Mouse (Mus musculus) liver, postnatal 0 days (tissue): Measurements from ENCODE around the gene Mxi1. TPM values are rescaled to one million over a fixed set of nuclear protein-coding genes. Genes with fewer than 3 reads are reported as not detected.
A peak's percentile ranks its signal among the peaks of the same experiment; 100 is the strongest.
"Not testable (repeated sequence)": the region's sequence is repeated elsewhere in the genome, so short reads cannot be mapped to it uniquely, and the experiment has no call there.

Experiments
- ATAC-seq: fragments of 200-750 bp; cut with Nextera tagmentation; 2 replicates; pipeline ENCODE4 v1.8.0; 2017; ENCODE audit warnings: mild to moderate bottlenecking, moderate library complexity
- DNase-seq: peaks from one replicate; pipeline ENCODE4 v3.0.0-alpha.2; 2016
- H3K27ac ChIP-seq: fragments of 300-500 bp; sonication (generic); 2 replicates; pipeline ENCODE4 v1.5.1; 2014; ENCODE audit warnings: antibody characterized with exemption, moderate library complexity, mild to moderate bottlenecking, low read depth
- H3K27me3 ChIP-seq: fragments of 300-500 bp; sonication (generic); 2 replicates; pipeline ENCODE4 v1.6.1; 2014; ENCODE audit warnings: low read length, control low read depth, mixed read lengths; ENCODE audit not compliant: insufficient read depth
- H3K36me3 ChIP-seq: fragments of 300-500 bp; sonication (generic); replicated peaks from 2 replicates; pipeline ENCODE4 v1.6.1; 2014; ENCODE audit warnings: mild to moderate bottlenecking, control low read depth, low read length, moderate library complexity, mixed read lengths; ENCODE audit not compliant: insufficient read depth
- H3K4me1 ChIP-seq: fragments of 300-500 bp; sonication (generic); 2 replicates; pipeline ENCODE4 v1.6.1; 2014; ENCODE audit warnings: antibody characterized with exemption, mild to moderate bottlenecking, control low read depth; ENCODE audit not compliant: insufficient read depth
- H3K4me2 ChIP-seq: fragments of 300-500 bp; sonication (generic); 2 replicates; pipeline ENCODE4 v1.6.1; 2014; ENCODE audit warnings: low read depth, mild to moderate bottlenecking, low read length, moderate library complexity, mixed read lengths
- H3K4me3 ChIP-seq: fragments of 300-500 bp; sonication (generic); 2 replicates; pipeline ENCODE4 v1.5.1; 2014; ENCODE audit warnings: low read depth, low read length
- H3K9ac ChIP-seq: fragments of 300-500 bp; sonication (generic); replicated peaks from 2 replicates; pipeline ENCODE4 v1.6.1; 2014; ENCODE audit warnings: mild to moderate bottlenecking, moderate library complexity
- H3K9me3 ChIP-seq: fragments of 300-500 bp; sonication (generic); 2 replicates; pipeline ENCODE4 v1.6.1; 2016; ENCODE audit warnings: mild to moderate bottlenecking, control low read depth, low read length, mixed read lengths
- CTCF ChIP-seq: sonication (generic); IDR thresholded peaks from 2 replicates; pipeline ENCODE4 v1.5.1; 2016; ENCODE audit warnings: antibody characterized with exemption, low read depth
- EP300 ChIP-seq: IDR thresholded peaks from 2 replicates; pipeline ENCODE4 v1.6.1; 2016; ENCODE audit warnings: antibody characterized with exemption, low read depth, mild to moderate bottlenecking
- WGBS: fragments of 180-500 bp; shearing (Covaris S2); extraction: QIAGEN DNeasy Blood & Tissue Kit; methylation state at CpG from one replicate; pipeline ENCODE4 v1.1.7; 2014; ENCODE audit not compliant: insufficient replicate concordance; 5-methylcytosine and 5-hydroxymethylcytosine counted together
- polyA plus RNA-seq: library from polyadenylated mRNA; unstranded; fragments of >200 nt; fragmentation: Nextera tagmentation; extraction: Ambion mirVana; gene quantifications from 2 replicates; pipeline ENCODE4 v1.2.1, GENCODE M21; 2015

Mxi1 gene
- polyA plus RNA-seq, 1 experiment from 2014 or later: 24.5 TPM

DNA sequence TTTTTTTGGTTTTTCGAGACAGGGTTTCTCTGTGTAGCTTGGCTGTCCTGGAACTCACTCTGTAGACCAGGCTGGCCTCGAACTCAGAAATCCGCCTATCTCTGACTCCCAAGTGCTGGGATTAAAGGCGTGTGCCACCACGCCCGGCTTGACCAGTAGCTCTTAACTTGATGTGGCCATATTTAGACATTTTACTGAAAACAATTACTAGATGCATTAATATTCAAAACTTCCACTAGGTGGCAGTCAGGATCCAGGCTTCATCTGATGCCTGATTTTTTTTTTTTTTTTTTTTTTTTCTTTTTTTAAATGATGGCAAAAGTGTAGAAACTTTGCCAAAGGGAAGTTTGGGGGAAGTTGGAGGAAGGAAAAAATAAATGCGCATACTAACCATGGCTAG, 84.2 kb downstream of the Mxi1 start:
- H3K27me3 ChIP-seq: no peaks in the 10 kb centered on the region
- H3K4me1 ChIP-seq: peaks cover 22% of the 10 kb centered on the region
- peak; percentile 77 for TF ChIP-seq CTCF
- no peak for TF ChIP-seq EP300
- H3K9me3 ChIP-seq: no peaks in the 10 kb centered on the region
- H3K36me3 ChIP-seq: no peaks in the 10 kb centered on the region
- H3K27ac ChIP-seq: no peak overlapping the region
- 12% methylated on average over 7 of the region's 7 CpGs for WGBS
- no peak overlapping the region for H3K4me3 ChIP-seq
- DNase-seq: no peak
- H3K4me2 ChIP-seq: no peak overlapping the region
- H3K9ac ChIP-seq: no peak overlapping the region
- ATAC-seq: no peak

DNA sequence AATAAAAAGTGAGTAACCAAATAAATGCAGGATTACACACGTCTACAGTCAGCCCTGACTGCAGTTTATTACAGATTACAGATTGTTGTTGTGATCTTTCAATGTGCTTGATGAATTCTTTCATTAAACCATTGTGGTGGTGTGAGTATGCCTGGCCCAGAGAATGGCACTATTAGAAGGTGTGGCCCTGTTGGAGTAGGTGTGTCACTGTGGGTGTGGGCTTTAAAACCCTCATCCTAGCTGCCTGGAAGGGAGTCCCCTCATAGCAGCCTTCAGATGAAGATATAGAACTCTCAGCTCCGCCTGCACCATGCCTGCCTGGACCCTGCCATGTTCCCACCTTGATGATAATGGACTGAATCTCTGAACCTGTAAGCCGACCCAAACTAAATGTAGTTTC, 84.6 kb downstream of the Mxi1 start:
- H3K4me1 ChIP-seq: peaks cover 22% of the 10 kb centered on the region
- H3K27ac ChIP-seq, H3K9ac ChIP-seq, H3K36me3 ChIP-seq, H3K9me3 ChIP-seq, H3K4me3 ChIP-seq, H3K4me2 ChIP-seq, ATAC-seq, H3K27me3 ChIP-seq, DNase-seq: not testable (repeated sequence)
- WGBS: 65% methylated on average over 3 of the region's 3 CpGs

DNA sequence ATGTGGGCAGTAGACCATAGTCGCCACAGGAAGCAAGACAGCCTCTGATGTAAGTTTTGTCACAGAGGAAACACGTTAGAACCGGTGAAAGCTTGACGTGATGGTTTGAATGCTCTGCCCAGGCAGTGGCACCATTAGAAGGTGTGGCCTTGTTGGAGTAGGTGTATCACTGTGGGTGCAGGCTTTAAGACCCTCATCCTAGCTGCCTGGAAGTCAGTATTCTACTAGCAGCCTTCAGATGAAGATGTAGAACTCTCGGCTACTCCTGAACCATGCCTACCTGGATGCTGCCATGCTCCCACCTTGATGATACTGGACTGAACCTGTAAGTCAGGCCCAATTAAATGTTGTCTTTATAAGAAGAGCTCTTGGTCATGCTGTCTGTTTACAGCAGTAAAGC, 85.5 kb downstream of the Mxi1 start:
- not testable (repeated sequence) for H3K4me2 ChIP-seq, ATAC-seq, H3K36me3 ChIP-seq, H3K9ac ChIP-seq, H3K9me3 ChIP-seq, H3K27me3 ChIP-seq, DNase-seq, H3K27ac ChIP-seq, H3K4me3 ChIP-seq
- peaks cover 22% of the 10 kb centered on the region for H3K4me1 ChIP-seq
- WGBS: 48% methylated on average over 5 of the region's 5 CpGs

DNA sequence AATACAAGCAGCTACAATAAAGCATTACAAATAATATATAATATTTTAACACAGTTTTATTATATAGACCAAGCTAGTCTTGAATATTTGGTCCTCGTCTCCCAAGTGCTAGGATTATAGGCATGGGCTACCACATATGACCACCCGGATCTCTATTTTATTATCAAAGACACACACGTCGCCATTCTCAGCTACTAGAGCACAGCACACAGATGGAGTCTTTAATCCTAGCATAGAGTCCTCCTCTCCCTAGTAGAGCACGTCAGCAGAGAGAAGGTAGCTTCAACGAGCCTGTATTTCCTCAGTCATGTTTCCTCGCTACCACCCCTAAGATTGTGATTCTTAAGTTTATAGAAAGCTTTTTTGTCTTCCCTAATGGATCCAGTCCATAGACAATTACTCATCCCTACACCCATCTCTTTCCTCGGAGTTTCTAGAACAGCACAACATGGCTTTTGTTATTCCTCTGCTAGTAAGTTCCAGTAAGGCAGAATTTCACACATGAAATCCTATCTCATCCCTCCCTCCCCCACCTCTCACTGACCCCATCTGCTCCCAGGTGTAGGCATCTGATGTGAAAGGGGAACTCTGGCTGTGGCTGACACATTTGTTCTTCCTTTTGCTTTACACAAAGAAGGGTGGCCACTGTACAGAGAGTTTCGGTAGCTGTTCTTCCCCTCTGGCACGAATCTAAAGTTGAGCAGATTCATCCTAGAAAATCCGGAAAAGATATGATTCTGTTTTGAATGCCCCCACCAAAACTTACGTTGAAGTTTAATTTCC, 87.3 kb downstream of the Mxi1 start:
- Histone ChIP-seq H3K36me3 (no peaks in the 10 kb centered on the region), H3K9ac (no peak overlapping the region), H3K4me1 (peaks cover 12% of the 10 kb centered on the region), H3K27me3 (no peaks in the 10 kb centered on the region), H3K9me3 (no peaks in the 10 kb centered on the region), H3K27ac (no peak overlapping the region), H3K4me2 (no peak overlapping the region), H3K4me3 (no peak overlapping the region)
- DNase-seq (no peak), ATAC-seq (no peak)
- TF ChIP-seq CTCF (no peak), EP300 (no peak)
- WGBS: 73% methylated on average over 12 of the region's 12 CpGs

DNA sequence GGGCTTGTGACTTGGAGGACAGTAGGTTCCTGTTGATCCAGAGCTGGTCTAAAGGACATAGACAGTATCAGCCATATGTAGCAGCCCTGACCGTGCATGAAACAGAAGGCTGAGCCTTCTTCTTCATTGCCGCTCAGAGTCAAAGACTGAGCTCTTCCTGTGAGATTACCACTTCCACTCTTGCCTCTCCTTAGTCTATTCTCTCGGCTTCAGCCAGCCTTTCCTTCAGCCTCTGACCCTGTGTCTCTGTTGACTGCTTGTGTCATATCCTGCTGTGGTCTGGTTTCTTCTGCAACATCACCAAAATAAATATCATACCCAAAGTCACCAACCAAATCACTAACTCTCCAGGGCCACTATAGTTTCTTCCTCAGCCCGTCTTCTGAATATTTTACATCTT, 88.9 kb downstream of the Mxi1 start:
- Histone ChIP-seq H3K27ac (no peak overlapping the region), H3K9ac (no peak overlapping the region), H3K4me2 (no peak overlapping the region), H3K36me3 (no peaks in the 10 kb centered on the region), H3K4me3 (no peak overlapping the region), H3K4me1 (peaks cover 12% of the 10 kb centered on the region), H3K27me3 (no peaks in the 10 kb centered on the region), H3K9me3 (no peaks in the 10 kb centered on the region)
- TF ChIP-seq CTCF (no peak), EP300 (no peak)
- 39% methylated on average over 4 of the region's 4 CpGs for WGBS
- DNase-seq: no peak
- ATAC-seq: no peak

DNA sequence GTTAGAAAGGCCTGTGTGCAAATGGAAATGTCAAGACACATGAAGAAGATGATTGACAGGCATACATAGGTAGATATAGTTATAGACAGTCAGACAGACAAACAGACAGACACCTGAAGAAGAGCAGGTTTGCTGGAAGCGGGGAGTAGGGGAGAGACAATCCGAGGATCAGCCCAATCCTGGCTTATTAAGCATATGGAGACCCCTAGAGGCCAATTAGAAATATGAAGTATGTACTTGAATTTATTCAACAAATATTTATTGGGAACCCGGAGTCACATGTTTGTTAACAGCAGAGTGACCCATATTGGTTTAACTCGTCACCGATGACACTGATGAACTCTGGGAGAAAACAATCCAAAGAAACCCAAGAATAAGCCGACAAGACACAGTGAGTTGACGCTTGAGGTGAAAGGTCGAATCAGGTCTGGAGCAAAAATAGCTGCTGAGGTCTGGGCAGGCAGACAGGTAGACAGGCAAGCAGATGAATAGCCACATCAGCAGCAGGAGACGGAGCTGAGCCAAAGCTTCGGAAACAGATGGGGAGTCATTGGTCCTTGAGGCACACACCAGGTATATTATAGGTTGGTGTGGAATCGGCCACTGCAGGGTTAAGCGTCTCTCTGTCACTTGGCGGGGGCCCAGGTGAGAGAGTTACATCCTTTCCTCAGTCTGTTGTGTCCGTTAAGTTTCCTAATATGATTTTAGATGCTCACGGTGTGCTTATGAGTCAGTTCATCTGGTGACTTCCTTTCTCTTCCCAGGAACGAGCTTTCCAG, 90.2 kb downstream of the Mxi1 start:
- TF ChIP-seq EP300: no peak
- TF ChIP-seq CTCF: peak; percentile 20
- Histone ChIP-seq H3K36me3 (no peaks in the 10 kb centered on the region), H3K4me3 (no peak overlapping the region), H3K4me2 (no peak overlapping the region), H3K27ac (no peak overlapping the region), H3K4me1 (peaks cover 9% of the 10 kb centered on the region; the same call in 1 of the 2 replicates), H3K9ac (no peak overlapping the region), H3K27me3 (no peaks in the 10 kb centered on the region), H3K9me3 (no peaks in the 10 kb centered on the region)
- 71% methylated on average over 16 of the region's 16 CpGs for WGBS
- ATAC-seq: no peak
- DNase-seq: no peak
